Mouse (Mus musculus): ENCODE measurements at regions not wholly inside any gene's neighbourhood (a gene's known extent, or its start where the extent isn't known, plus 50 kb on each side); places are given as distances from the start of the nearest gene placed in this dataset.

DNA sequence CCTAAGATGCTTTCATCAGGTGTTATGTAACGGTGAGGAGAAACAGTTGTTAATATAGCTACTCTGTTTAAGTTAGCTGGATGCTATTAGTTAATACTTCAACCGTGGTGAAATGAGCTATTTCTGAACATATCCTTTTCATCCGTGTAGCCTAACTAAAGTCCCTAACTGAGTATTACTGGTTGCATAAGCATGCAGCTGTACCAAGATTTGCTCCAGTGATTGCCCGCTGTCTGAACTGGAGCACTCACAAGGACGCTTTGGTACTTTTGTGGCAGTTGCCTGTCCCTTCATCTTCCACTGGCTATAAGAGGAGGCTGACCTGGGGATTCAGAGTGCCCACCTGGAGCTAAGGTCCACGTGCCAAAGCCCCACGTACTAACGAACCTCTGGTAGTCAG lies 65.3 kb upstream of the Lnx1 start:
- Histone ChIP-seq H3K36me3 (no peaks in the 10 kb centered on the region), H3K9me3 (replicated peaks) (no peaks in the 10 kb centered on the region), H3K4me1 (peaks cover 12% of the 10 kb centered on the region), H3K27me3 (replicated peaks) (no peaks in the 10 kb centered on the region), H3K9ac (replicated peaks) (no peak overlapping the region), H3K4me2 (no peak overlapping the region), H3K4me3 (replicated peaks) (no peak overlapping the region), H3K27ac (replicated peaks) (no peak overlapping the region)
- 84% methylated on average over 8 of the region's 8 CpGs for WGBS
- no peak for ATAC-seq (ENCODE audit: low FRiP score)

DNA sequence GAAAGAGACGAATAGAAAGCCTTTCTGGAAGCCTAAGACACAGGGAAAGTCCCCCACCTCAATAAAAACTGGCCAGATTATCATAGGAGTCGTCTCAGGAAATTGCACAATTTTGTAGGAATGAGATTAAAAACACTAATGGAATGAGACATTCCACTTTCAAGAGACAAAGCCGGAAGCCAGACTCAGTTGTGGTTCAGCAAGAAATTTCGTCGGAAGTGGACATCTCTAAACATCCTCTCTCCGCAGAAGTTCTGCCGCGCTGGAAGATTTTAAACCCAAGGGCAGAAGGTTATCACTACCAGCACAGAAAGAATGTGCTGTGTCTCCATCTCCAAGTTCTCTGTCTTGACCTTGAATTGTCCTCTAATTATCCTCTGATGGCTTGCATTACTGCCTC lies 63.5 kb upstream of the Lnx1 start:
- no peak overlapping the region for H3K27ac ChIP-seq (replicated peaks)
- 80% methylated on average over 8 of the region's 8 CpGs for WGBS

GRCm38 (mm10) chr5:74765061-74765767 lies 62.5 kb upstream of the Lnx1 start:
- ATAC-seq (ENCODE audit: low FRiP score), result peak; percentile 65; the same call in 1 of the 2 replicates
- H3K4me3 ChIP-seq (replicated peaks), result no peak overlapping the region
- no peak overlapping the region for H3K9ac ChIP-seq (replicated peaks)
- no peak overlapping the region for H3K4me2 ChIP-seq
- 31% methylated on average over 9 of the region's 9 CpGs for WGBS
- no peak overlapping the region; the same call in 1 of the 2 replicates for H3K27ac ChIP-seq (replicated peaks)
- H3K9me3 ChIP-seq (replicated peaks), result no peaks in the 10 kb centered on the region
- H3K4me1 ChIP-seq, result peaks cover 12% of the 10 kb centered on the region
- H3K36me3 ChIP-seq, result no peaks in the 10 kb centered on the region
- H3K27me3 ChIP-seq (replicated peaks), result no peaks in the 10 kb centered on the region

More for the DNA sequence above, 63.5 kb upstream of the Lnx1 start:
- Histone ChIP-seq H3K4me2 (no peak overlapping the region), H3K4me1 (peaks cover 12% of the 10 kb centered on the region), H3K27me3 (replicated peaks) (no peaks in the 10 kb centered on the region), H3K36me3 (no peaks in the 10 kb centered on the region), H3K9me3 (replicated peaks) (no peaks in the 10 kb centered on the region), H3K4me3 (replicated peaks) (no peak overlapping the region), H3K9ac (replicated peaks) (no peak overlapping the region)
- no peak for ATAC-seq (ENCODE audit: low FRiP score)

DNA sequence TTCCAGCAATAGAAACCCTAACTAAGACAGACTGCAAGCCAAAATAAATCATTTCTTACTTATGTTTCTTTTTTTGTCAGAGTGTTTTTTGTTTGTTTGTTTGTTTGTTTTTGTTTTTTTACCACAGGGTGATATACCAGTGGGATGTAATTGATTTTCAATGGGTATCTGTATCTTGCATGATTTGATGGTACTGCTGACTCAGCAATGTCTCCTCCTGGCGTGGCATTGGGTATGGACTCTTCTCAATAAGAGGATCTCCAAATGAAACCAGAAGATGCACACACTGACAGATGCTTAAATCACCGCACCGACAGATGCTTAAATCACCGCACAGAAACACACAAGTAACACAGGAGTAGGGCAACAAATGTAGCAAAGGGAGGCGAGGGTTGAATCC lies 54.8 kb upstream of the Lnx1 start:
- H3K4me2 ChIP-seq, result no peak overlapping the region
- H3K4me1 ChIP-seq, result no peaks in the 10 kb centered on the region
- 86% methylated on average over 5 of the region's 5 CpGs for WGBS
- no peaks in the 10 kb centered on the region for H3K36me3 ChIP-seq
- no peak overlapping the region for H3K27ac ChIP-seq (replicated peaks)
- H3K4me3 ChIP-seq (replicated peaks), result no peak overlapping the region
- ATAC-seq (ENCODE audit: low FRiP score), result no peak
- H3K9ac ChIP-seq (replicated peaks), result no peak overlapping the region
- H3K27me3 ChIP-seq (replicated peaks), result no peaks in the 10 kb centered on the region
- no peaks in the 10 kb centered on the region for H3K9me3 ChIP-seq (replicated peaks)

- H3K4me3 ChIP-seq (replicated peaks), result no peak overlapping the region
- H3K27me3 ChIP-seq (replicated peaks), result no peaks in the 10 kb centered on the region
- H3K4me2 ChIP-seq, result no peak overlapping the region
- WGBS, result 92% methylated on average over 3 of the region's 3 CpGs
- H3K4me1 ChIP-seq, result no peaks in the 10 kb centered on the region
- no peak for ATAC-seq (ENCODE audit: low FRiP score)
- H3K9ac ChIP-seq (replicated peaks), result no peak overlapping the region
- H3K36me3 ChIP-seq, result no peaks in the 10 kb centered on the region
- no peaks in the 10 kb centered on the region for H3K9me3 ChIP-seq (replicated peaks)
- no peak overlapping the region for H3K27ac ChIP-seq (replicated peaks)
Measured at GRCm38 (mm10) chr5:74752961-74753360, 50.2 kb upstream of the Lnx1 start.
